ENCODE assay signal across 8 mouse cellular contexts in genomic region chr6:91978371-91979300, GRCm38 (mm10). TPM values are rescaled to one million over a fixed set of nuclear protein-coding genes. Genes with fewer than 3 reads are reported as not detected.
A peak's percentile ranks its signal among the peaks of the same experiment; 100 is the strongest.
DNase-seq lines count a peak whose midpoint lies in the region; ATAC-seq lines count a peak whose summit lies in the region.

Gene Fgd5 (plus strand): TSS chr6:91978878.

- no peak within 1 kb of the TSS for H3K27ac ChIP-seq in forebrain, embryonic 13.5 days
- H3K27ac ChIP-seq in hindbrain, embryonic 11.5 days (ENCODE audit: low read depth, low read length): no peak within 1 kb of the TSS
- no peak within 1 kb of the TSS for H3K27ac ChIP-seq in liver, embryonic 11.5 days (ENCODE audit: low read depth, low read length)
- no peak within 1 kb of the TSS for H3K27ac ChIP-seq in neural tube, embryonic 12.5 days

- DNase-seq in thymus, postnatal 4 days: peak; percentile 29
- DNase-seq in thymus, postnatal 25 days: no peak
- DNase-seq in hindbrain, embryonic 11.5 days (ENCODE audit: low spot score): peak; percentile 66
- peak; percentile 44 for DNase-seq in liver, embryonic 11.5 days (ENCODE audit: low spot score)
- DNase-seq in frontal cortex, postnatal 10 days (ENCODE audit: low spot score in 2 of 2): no peak
- no peak for DNase-seq in thymus, adult 18-20 months

- peak; percentile 69 for ATAC-seq in forebrain, embryonic 13.5 days
- peak; percentile 68 for ATAC-seq in hindbrain, embryonic 11.5 days (ENCODE audit: low FRiP score)
- 0 out of 2 replicates have a peak, but pooled peaks have one; percentile 21 for ATAC-seq in liver, embryonic 11.5 days (replicated peaks; ENCODE audit: low FRiP score)
- peak; percentile 73 for ATAC-seq in neural tube, embryonic 12.5 days (ENCODE audit: low FRiP score, low read depth)

- H3K9ac ChIP-seq in forebrain, embryonic 13.5 days: peak within 1 kb of the TSS; percentile 76
- H3K9ac ChIP-seq in hindbrain, embryonic 11.5 days (ENCODE audit: low read depth, low read length): peak within 1 kb of the TSS; percentile 64
- H3K9ac ChIP-seq in liver, embryonic 11.5 days (ENCODE audit: low read depth, low read length): peak within 1 kb of the TSS; percentile 54
- peak within 1 kb of the TSS; percentile 70 for H3K9ac ChIP-seq in neural tube, embryonic 12.5 days

- no peaks in the 10 kb centered on the region for H3K9me3 ChIP-seq in forebrain, embryonic 13.5 days (replicated peaks)
- no peaks in the 10 kb centered on the region for H3K9me3 ChIP-seq in hindbrain, embryonic 11.5 days (ENCODE audit: control insufficient read depth, low read length)
- H3K9me3 ChIP-seq in liver, embryonic 11.5 days (ENCODE audit: control insufficient read depth, low read length): no peaks in the 10 kb centered on the region
- no peaks in the 10 kb centered on the region for H3K9me3 ChIP-seq in neural tube, embryonic 12.5 days

- no peaks in the 10 kb centered on the region for H3K36me3 ChIP-seq in forebrain, embryonic 13.5 days (ENCODE audit: poor library complexity, severe bottlenecking)
- no peaks in the 10 kb centered on the region for H3K36me3 ChIP-seq in hindbrain, embryonic 11.5 days (ENCODE audit: control insufficient read depth, insufficient read depth, low read length)
- H3K36me3 ChIP-seq in liver, embryonic 11.5 days (ENCODE audit: control insufficient read depth, insufficient read depth, low read length): no peaks in the 10 kb centered on the region
- H3K36me3 ChIP-seq in neural tube, embryonic 12.5 days: no peaks in the 10 kb centered on the region

- peak within 1 kb of the TSS; percentile 56 for H3K4me3 ChIP-seq in forebrain, embryonic 13.5 days
- peak within 1 kb of the TSS; percentile 49 for H3K4me3 ChIP-seq in hindbrain, embryonic 11.5 days (ENCODE audit: low read depth, low read length)
- peak within 1 kb of the TSS; percentile 59 for H3K4me3 ChIP-seq in liver, embryonic 11.5 days (ENCODE audit: low read depth, low read length)
- peak within 1 kb of the TSS; percentile 58 for H3K4me3 ChIP-seq in neural tube, embryonic 12.5 days

- peak within 1 kb of the TSS; percentile 93 for H3K4me2 ChIP-seq in forebrain, embryonic 13.5 days
- H3K4me2 ChIP-seq in hindbrain, embryonic 11.5 days (replicated peaks; ENCODE audit: low read depth, low read length): peak within 1 kb of the TSS; percentile 96
- H3K4me2 ChIP-seq in liver, embryonic 11.5 days: peak within 1 kb of the TSS; percentile 75
- H3K4me2 ChIP-seq in neural tube, embryonic 12.5 days (replicated peaks): peak within 1 kb of the TSS; percentile 93

- 2% methylated on average over 35 of the region's 62 CpGs for WGBS in forebrain, embryonic 13.5 days
- under 1% methylated on average over 58 of the region's 62 CpGs for WGBS in hindbrain, embryonic 11.5 days
- 3% methylated on average over 47 of the region's 62 CpGs for WGBS in liver, embryonic 11.5 days
- 1% methylated on average over 36 of the region's 62 CpGs for WGBS in neural tube, embryonic 12.5 days

- H3K4me1 ChIP-seq in forebrain, embryonic 13.5 days: peaks cover 24% of the 10 kb centered on the region
- H3K4me1 ChIP-seq in hindbrain, embryonic 11.5 days (replicated peaks; ENCODE audit: control insufficient read depth, insufficient read depth, low read length): no peaks in the 10 kb centered on the region
- no peaks in the 10 kb centered on the region for H3K4me1 ChIP-seq in liver, embryonic 11.5 days (replicated peaks; ENCODE audit: control insufficient read depth, insufficient read depth, low read length)
- H3K4me1 ChIP-seq in neural tube, embryonic 12.5 days: no peaks in the 10 kb centered on the region; the same call in 1 of the 2 replicates

- peaks cover 50% of the 10 kb centered on the region for H3K27me3 ChIP-seq in forebrain, embryonic 13.5 days
- peaks cover 23% of the 10 kb centered on the region for H3K27me3 ChIP-seq in hindbrain, embryonic 11.5 days (ENCODE audit: control insufficient read depth, insufficient read depth, low read length)
- peaks cover 40% of the 10 kb centered on the region for H3K27me3 ChIP-seq in liver, embryonic 11.5 days (replicated peaks; ENCODE audit: control insufficient read depth, insufficient read depth, low read length)
- peaks cover 31% of the 10 kb centered on the region for H3K27me3 ChIP-seq in neural tube, embryonic 12.5 days (replicated peaks)

RNA-seq across cellular contexts. Expression of gene Fgd5, which starts in this region (rescaled TPM):
- polyA plus RNA-seq in forebrain, embryonic 13.5 days (2015; fragmentation: Nextera tagmentation; extraction: Ambion mirVana): 5.2 and 6.0 TPM in 2 replicates
- 5.8 and 6.5 TPM in 2 replicates for polyA plus RNA-seq in hindbrain, embryonic 11.5 days (2014; fragmentation: Nextera tagmentation; extraction: Ambion mirVana)
- polyA plus RNA-seq in liver, embryonic 11.5 days (2014; fragmentation: Nextera tagmentation; extraction: Ambion mirVana): 8.0 and 8.3 TPM in 2 replicates
- polyA plus RNA-seq in neural tube, embryonic 12.5 days (2016; fragmentation: Nextera tagmentation; extraction: Ambion mirVana): 14.0 and 14.8 TPM in 2 replicates

Comparison
In these comparisons a context has a peak if more than half of its experiments do, and no peak if none do; other contexts are left out.
1. DNase-seq: peak in thymus, postnatal 4 days (single experiment), hindbrain, embryonic 11.5 days (single experiment) and liver, embryonic 11.5 days (single experiment); none in thymus, postnatal 25 days (single experiment), frontal cortex, postnatal 10 days (0 of 2) and thymus, adult 18-20 months (0 of 2).
2. ATAC-seq: peak in every context shown above with its lines; median percentile 73 in neural tube, embryonic 12.5 days; 69 in forebrain, embryonic 13.5 days; 68 in hindbrain, embryonic 11.5 days; 21 in liver, embryonic 11.5 days.
3. Peak in every context shown above with its lines, with median percentiles within 50 percentile points of each other: H3K4me2 ChIP-seq, H3K4me3 ChIP-seq and H3K9ac ChIP-seq.